Mouse (Mus musculus) retina, adult 2 months (tissue): ENCODE measurements around the gene Osr1.

Experiments
- DNase-seq: peaks from one replicate; pipeline ENCODE4 v3.0.0-alpha.2; 2012; ENCODE audit warnings: low read depth, low spot score

Osr1 gene

GRCm38 (mm10) chr12:9585085-9585453, 15.2 kb downstream of the Osr1 start:
- no peak for DNase-seq

- no peak for DNase-seq
Measured at GRCm38 (mm10) chr12:9587732-9588131, 17.8 kb downstream of the Osr1 start.

GRCm38 (mm10) chr12:9589561-9590134, 19.7 kb downstream of the Osr1 start:
- DNase-seq, result no peak

- DNase-seq, result no peak
Measured at GRCm38 (mm10) chr12:9591141-9591540, 21.2 kb downstream of the Osr1 start.

GRCm38 (mm10) chr12:9598219-9598618, 28.3 kb downstream of the Osr1 start:
- DNase-seq, result no peak
